Mouse (Mus musculus) bone marrow, adult 2 months (tissue): ENCODE measurements around the gene Cyp2ab1.

ENCODE experiments used
- CTCF ChIP-seq: fragments of 200-500 bp; IDR thresholded peaks from 2 replicates; pipeline ENCODE4 v1.5.1; 2011; ENCODE audit warnings: low read length, control low read depth; ENCODE audit not compliant: control insufficient read depth, insufficient read depth
- POLR2A ChIP-seq: fragments of 200-500 bp; IDR thresholded peaks from 2 replicates; pipeline ENCODE4 v1.6.1; 2011; ENCODE audit warnings: low read depth, mild to moderate bottlenecking, control low read depth, low read length, borderline replicate concordance; ENCODE audit not compliant: control insufficient read depth

GRCm38 (mm10) chr16:20368221-20368620, 43.0 kb upstream of the Cyp2ab1 start:
- TF ChIP-seq CTCF (no peak), POLR2A (no peak)
